Mouse (Mus musculus): ENCODE measurements at regions not wholly inside any gene's neighbourhood (a gene's known extent, or its start where the extent isn't known, plus 50 kb on each side); places are given as distances from the start of the nearest gene placed in this dataset.

DNA sequence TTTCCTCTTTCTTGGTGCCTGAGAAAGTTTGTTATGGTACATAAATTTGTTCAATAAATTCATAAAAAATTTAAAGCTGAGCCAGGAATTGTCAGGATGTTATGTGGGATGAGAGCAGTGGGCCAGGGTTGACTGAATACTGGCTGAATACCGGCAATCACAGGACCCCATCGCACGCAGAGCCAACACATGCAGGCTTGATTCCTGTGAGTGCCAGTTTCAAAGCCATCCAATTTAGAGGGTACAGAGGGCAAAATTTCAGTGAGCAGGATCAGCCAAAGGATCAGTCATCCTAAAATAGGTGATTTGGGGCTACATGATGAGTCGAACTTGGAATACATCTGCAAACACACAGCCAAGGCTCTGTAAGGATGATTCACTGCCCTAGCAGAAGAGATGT lies 583.6 kb upstream of the Nectin3 start:
- Histone ChIP-seq H3K27ac (ENCODE audit: low read depth, low read length) (no peak overlapping the region), H3K4me1 (ENCODE audit: control insufficient read depth, insufficient read depth, low read depth, low read length) (no peaks in the 10 kb centered on the region), H3K9ac (ENCODE audit: low read depth, low read length) (no peak overlapping the region), H3K4me3 (ENCODE audit: low read length) (no peak overlapping the region), H3K27me3 (replicated peaks; ENCODE audit: control insufficient read depth, insufficient read depth, low read length) (no peaks in the 10 kb centered on the region), H3K4me2 (ENCODE audit: low read length) (no peak overlapping the region), H3K36me3 (ENCODE audit: control insufficient read depth, insufficient read depth, low read length) (no peaks in the 10 kb centered on the region), H3K9me3 (ENCODE audit: control insufficient read depth, low read length) (no peaks in the 10 kb centered on the region)
- ATAC-seq: no peak
- 95% methylated on average over 4 of the region's 4 CpGs for WGBS

DNA sequence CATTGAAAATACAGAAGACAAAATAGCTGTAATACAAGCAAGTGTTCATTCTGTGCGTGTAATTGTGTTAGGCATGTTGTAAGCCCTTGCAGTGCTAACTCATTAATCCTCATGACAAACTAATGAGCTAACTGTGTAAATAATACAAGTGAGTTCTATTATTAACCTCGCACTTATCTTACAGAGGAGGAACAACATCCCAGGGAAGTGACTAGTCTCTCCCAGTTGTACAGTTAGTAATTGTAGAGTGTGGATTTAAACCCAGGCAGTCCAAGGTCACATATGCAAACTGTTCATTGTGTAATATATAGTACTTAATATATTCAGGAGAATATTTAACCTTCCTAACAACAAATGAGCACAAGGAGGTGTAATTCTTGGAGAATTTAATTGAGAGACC lies 582.0 kb upstream of the Nectin3 start:
- H3K4me2 ChIP-seq (ENCODE audit: low read length): no peak overlapping the region
- WGBS: 55% methylated on average over 2 of the region's 2 CpGs
- no peak overlapping the region for H3K4me3 ChIP-seq (ENCODE audit: low read length)
- no peaks in the 10 kb centered on the region for H3K9me3 ChIP-seq (ENCODE audit: control insufficient read depth, low read length)
- ATAC-seq: peak; percentile 34; the same call in 1 of the 2 replicates
- no peak overlapping the region for H3K27ac ChIP-seq (ENCODE audit: low read depth, low read length)
- no peak overlapping the region for H3K9ac ChIP-seq (ENCODE audit: low read depth, low read length)
- no peaks in the 10 kb centered on the region for H3K36me3 ChIP-seq (ENCODE audit: control insufficient read depth, insufficient read depth, low read length)
- no peaks in the 10 kb centered on the region for H3K4me1 ChIP-seq (ENCODE audit: control insufficient read depth, insufficient read depth, low read depth, low read length)
- no peaks in the 10 kb centered on the region for H3K27me3 ChIP-seq (replicated peaks; ENCODE audit: control insufficient read depth, insufficient read depth, low read length)

DNA sequence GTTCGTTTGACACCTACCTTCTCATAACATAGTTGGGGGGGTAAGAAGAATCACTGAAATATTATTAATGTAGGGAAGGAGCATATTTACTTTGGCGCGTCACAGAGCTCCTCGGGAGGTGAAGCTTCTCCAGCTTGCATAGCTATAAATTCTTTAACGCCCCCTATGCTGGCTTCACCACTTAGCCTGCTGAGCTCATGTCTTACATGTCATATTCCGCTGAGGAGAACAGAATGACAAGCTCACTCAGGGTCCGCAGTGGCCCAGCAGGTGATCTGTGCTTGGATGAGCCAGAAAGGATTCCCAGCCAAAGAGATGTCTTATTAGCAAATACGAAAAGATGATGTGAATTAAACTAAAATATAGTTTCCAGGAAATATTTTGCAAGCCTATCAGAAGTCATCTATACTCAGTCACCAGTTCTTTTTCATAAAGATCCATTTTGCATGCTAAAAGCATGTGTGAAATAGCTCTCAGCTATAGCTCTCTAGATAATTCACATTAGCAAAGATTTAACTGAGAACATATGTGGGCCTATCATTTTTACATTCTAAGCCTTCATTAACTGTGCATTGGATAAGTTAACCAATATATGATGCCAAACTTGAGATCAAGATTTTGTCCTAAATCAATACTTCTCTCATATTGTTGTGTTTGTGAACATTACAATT lies 561.1 kb upstream of the Nectin3 start:
- no peaks in the 10 kb centered on the region for H3K27me3 ChIP-seq (replicated peaks; ENCODE audit: control insufficient read depth, insufficient read depth, low read length)
- no peak overlapping the region for H3K9ac ChIP-seq (ENCODE audit: low read depth, low read length)
- H3K4me3 ChIP-seq (ENCODE audit: low read length): no peak overlapping the region
- no peak overlapping the region for H3K4me2 ChIP-seq (ENCODE audit: low read length)
- H3K36me3 ChIP-seq (ENCODE audit: control insufficient read depth, insufficient read depth, low read length): no peaks in the 10 kb centered on the region
- 56% methylated on average over 8 of the region's 8 CpGs for WGBS
- H3K4me1 ChIP-seq (ENCODE audit: control insufficient read depth, insufficient read depth, low read depth, low read length): no peaks in the 10 kb centered on the region
- H3K27ac ChIP-seq (ENCODE audit: low read depth, low read length): no peak overlapping the region
- ATAC-seq: peak; percentile 67; the same call in 1 of the 2 replicates
- peaks cover 3% of the 10 kb centered on the region; the same call in 1 of the 2 replicates for H3K9me3 ChIP-seq (ENCODE audit: control insufficient read depth, low read length)

DNA sequence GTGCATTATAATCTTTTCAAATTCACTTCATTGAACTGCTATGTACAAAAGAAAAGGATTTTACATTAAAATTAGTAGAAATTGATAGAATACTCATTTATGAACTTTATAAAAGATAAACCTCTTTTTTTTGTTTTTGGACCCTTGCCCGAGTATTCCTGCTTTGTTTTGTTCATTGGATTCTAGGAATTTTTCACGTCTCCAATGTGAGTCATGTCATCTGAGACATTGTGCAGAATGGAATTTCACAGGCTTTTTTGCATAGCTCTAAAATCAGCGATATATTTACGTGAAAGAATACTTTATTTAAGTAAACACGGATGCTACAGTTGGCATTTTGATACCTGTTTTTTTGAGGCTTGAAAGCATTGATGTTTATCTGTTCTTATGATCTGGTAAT lies 560.5 kb upstream of the Nectin3 start:
- ATAC-seq: no peak
- 71% methylated on average over 5 of the region's 5 CpGs for WGBS

DNA sequence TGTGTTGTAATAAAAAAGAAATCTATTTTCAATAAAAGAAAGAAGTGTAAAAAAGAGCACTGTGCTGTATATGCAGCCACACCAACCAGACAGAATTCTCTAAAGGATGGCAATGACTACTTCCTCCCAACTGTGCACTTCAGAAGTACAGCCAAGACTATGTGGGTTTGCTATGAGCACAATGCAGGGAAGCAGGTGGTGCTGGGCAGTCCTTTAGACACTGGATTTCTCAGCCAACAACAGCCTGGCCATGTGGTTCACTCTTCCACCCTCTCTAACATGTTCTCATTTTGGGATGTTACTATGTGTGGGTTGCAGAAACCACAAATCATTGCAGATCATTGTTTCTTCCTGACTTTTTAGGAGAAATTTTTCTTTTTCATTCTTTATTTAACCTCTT lies 527.6 kb upstream of the Nectin3 start:
- Histone ChIP-seq H3K27me3 (replicated peaks; ENCODE audit: control insufficient read depth, insufficient read depth, low read length) (no peaks in the 10 kb centered on the region), H3K4me2 (ENCODE audit: low read length) (no peak overlapping the region), H3K9ac (ENCODE audit: low read depth, low read length) (no peak overlapping the region), H3K9me3 (ENCODE audit: control insufficient read depth, low read length) (no peaks in the 10 kb centered on the region), H3K4me3 (ENCODE audit: low read length) (no peak overlapping the region), H3K27ac (ENCODE audit: low read depth, low read length) (no peak overlapping the region), H3K36me3 (ENCODE audit: control insufficient read depth, insufficient read depth, low read length) (no peaks in the 10 kb centered on the region), H3K4me1 (ENCODE audit: control insufficient read depth, insufficient read depth, low read depth, low read length) (no peaks in the 10 kb centered on the region)
- ATAC-seq: no peak

More for the DNA sequence above, 560.5 kb upstream of the Nectin3 start:
- H3K4me2 ChIP-seq (ENCODE audit: low read length): no peak overlapping the region
- no peaks in the 10 kb centered on the region for H3K27me3 ChIP-seq (replicated peaks; ENCODE audit: control insufficient read depth, insufficient read depth, low read length)
- no peak overlapping the region for H3K9ac ChIP-seq (ENCODE audit: low read depth, low read length)
- peaks cover 3% of the 10 kb centered on the region; the same call in 1 of the 2 replicates for H3K9me3 ChIP-seq (ENCODE audit: control insufficient read depth, low read length)
- H3K4me3 ChIP-seq (ENCODE audit: low read length): no peak overlapping the region
- no peak overlapping the region for H3K27ac ChIP-seq (ENCODE audit: low read depth, low read length)
- H3K36me3 ChIP-seq (ENCODE audit: control insufficient read depth, insufficient read depth, low read length): no peaks in the 10 kb centered on the region
- H3K4me1 ChIP-seq (ENCODE audit: control insufficient read depth, insufficient read depth, low read depth, low read length): no peaks in the 10 kb centered on the region

GRCm38 (mm10) chr16:47017486-47017885 lies 519.2 kb upstream of the Nectin3 start:
- Histone ChIP-seq H3K4me1 (ENCODE audit: control insufficient read depth, insufficient read depth, low read depth, low read length) (no peaks in the 10 kb centered on the region), H3K4me2 (ENCODE audit: low read length) (no peak overlapping the region), H3K36me3 (ENCODE audit: control insufficient read depth, insufficient read depth, low read length) (no peaks in the 10 kb centered on the region), H3K27ac (ENCODE audit: low read depth, low read length) (no peak overlapping the region), H3K27me3 (replicated peaks; ENCODE audit: control insufficient read depth, insufficient read depth, low read length) (no peaks in the 10 kb centered on the region), H3K9me3 (ENCODE audit: control insufficient read depth, low read length) (no peaks in the 10 kb centered on the region), H3K9ac (ENCODE audit: low read depth, low read length) (no peak overlapping the region), H3K4me3 (ENCODE audit: low read length) (no peak overlapping the region)
- WGBS: 70% methylated on average over 3 of the region's 3 CpGs
- ATAC-seq: no peak

DNA sequence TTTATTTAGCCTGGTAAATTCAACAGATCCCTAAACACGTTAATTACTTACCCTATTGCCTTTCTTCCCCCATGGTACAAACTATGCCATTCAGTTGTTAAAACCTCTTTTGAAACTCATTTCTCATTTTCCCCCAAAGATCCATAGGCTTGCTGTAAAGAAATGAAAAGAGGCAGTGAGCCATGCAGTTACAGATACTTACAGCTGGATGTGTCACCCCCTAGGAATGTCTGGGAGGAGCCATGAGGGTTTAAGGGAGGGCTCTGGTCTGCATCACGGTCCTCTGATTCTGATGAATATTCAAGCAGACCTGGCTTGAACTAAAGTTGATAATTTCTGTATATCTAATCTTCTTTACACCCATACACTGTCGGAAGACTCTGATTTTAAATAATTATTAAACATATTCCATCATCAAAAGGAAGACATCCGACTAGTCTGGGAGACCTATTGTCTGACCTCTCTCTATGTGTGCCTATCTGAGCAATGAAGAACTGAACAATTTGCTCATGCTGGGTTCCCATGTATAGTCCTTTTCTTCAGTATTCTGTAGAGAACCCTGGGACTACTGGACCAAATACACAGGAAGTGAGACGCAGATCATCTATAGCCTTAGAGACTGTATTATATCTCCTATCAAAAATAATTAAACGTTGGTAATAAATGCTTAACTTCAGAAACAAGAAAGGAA lies 484.7 kb upstream of the Nectin3 start:
- no peak overlapping the region for H3K4me3 ChIP-seq (ENCODE audit: low read length)
- no peaks in the 10 kb centered on the region for H3K27me3 ChIP-seq (replicated peaks; ENCODE audit: control insufficient read depth, insufficient read depth, low read length)

GRCm38 (mm10) chr16:46982272-46982909 lies 484.1 kb upstream of the Nectin3 start:
- Histone ChIP-seq H3K27ac (ENCODE audit: low read depth, low read length) (no peak overlapping the region), H3K9me3 (ENCODE audit: control insufficient read depth, low read length) (no peaks in the 10 kb centered on the region), H3K4me2 (ENCODE audit: low read length) (no peak overlapping the region), H3K4me3 (ENCODE audit: low read length) (no peak overlapping the region), H3K4me1 (ENCODE audit: control insufficient read depth, insufficient read depth, low read depth, low read length) (no peaks in the 10 kb centered on the region), H3K27me3 (replicated peaks; ENCODE audit: control insufficient read depth, insufficient read depth, low read length) (no peaks in the 10 kb centered on the region), H3K36me3 (ENCODE audit: control insufficient read depth, insufficient read depth, low read length) (no peaks in the 10 kb centered on the region), H3K9ac (ENCODE audit: low read depth, low read length) (no peak overlapping the region)
- 55% methylated on average over 5 of the region's 5 CpGs for WGBS
- ATAC-seq: no peak

More for the DNA sequence above, 484.7 kb upstream of the Nectin3 start:
- Histone ChIP-seq H3K27ac (ENCODE audit: low read depth, low read length) (no peak overlapping the region), H3K4me2 (ENCODE audit: low read length) (no peak overlapping the region), H3K4me1 (ENCODE audit: control insufficient read depth, insufficient read depth, low read depth, low read length) (no peaks in the 10 kb centered on the region), H3K9ac (ENCODE audit: low read depth, low read length) (no peak overlapping the region), H3K36me3 (ENCODE audit: control insufficient read depth, insufficient read depth, low read length) (no peaks in the 10 kb centered on the region), H3K9me3 (ENCODE audit: control insufficient read depth, low read length) (no peaks in the 10 kb centered on the region)
- 46% methylated on average over 6 of the region's 6 CpGs for WGBS
- no peak for ATAC-seq

- no peak overlapping the region for H3K9ac ChIP-seq (ENCODE audit: low read depth, low read length)
- H3K9me3 ChIP-seq (ENCODE audit: control insufficient read depth, low read length): no peaks in the 10 kb centered on the region
- H3K4me1 ChIP-seq (ENCODE audit: control insufficient read depth, insufficient read depth, low read depth, low read length): no peaks in the 10 kb centered on the region
- no peak for ATAC-seq
- H3K4me3 ChIP-seq (ENCODE audit: low read length): no peak overlapping the region
- no peak overlapping the region for H3K27ac ChIP-seq (ENCODE audit: low read depth, low read length)
- no peak overlapping the region for H3K4me2 ChIP-seq (ENCODE audit: low read length)
- WGBS: 91% methylated on average over 7 of the region's 7 CpGs
- no peaks in the 10 kb centered on the region for H3K36me3 ChIP-seq (ENCODE audit: control insufficient read depth, insufficient read depth, low read length)
- no peaks in the 10 kb centered on the region for H3K27me3 ChIP-seq (replicated peaks; ENCODE audit: control insufficient read depth, insufficient read depth, low read length)
Observed at GRCm38 (mm10) chr16:46965741-46966140, 467.4 kb upstream of the Nectin3 start.

All from hindbrain, embryonic 16.5 days (tissue).